Mouse (Mus musculus) limb, embryonic 13.5 days (tissue): Measurements from ENCODE around the gene Crybg2. TPM values are rescaled to one million over a fixed set of nuclear protein-coding genes. Genes with fewer than 3 reads are reported as not detected.

ENCODE experiments used
- ATAC-seq: fragments of 200-750 bp; cut with Nextera tagmentation; 2 replicates; pipeline ENCODE4 v1.8.0; 2017; ENCODE audit warnings: low read depth, moderate number of reproducible peaks, moderate TSS enrichment; ENCODE audit not compliant: low FRiP score
- H3K27ac ChIP-seq: fragments of 300-500 bp; sonication (generic); 2 replicates; pipeline ENCODE4 v1.5.1; 2015; ENCODE audit warnings: inconsistent platforms, mild to moderate bottlenecking, moderate library complexity
- H3K27me3 ChIP-seq: fragments of 300-500 bp; sonication (generic); 2 replicates; pipeline ENCODE4 v1.6.1; 2015; ENCODE audit warnings: mild to moderate bottlenecking, inconsistent platforms
- H3K36me3 ChIP-seq: fragments of 300-500 bp; sonication (generic); 2 replicates; pipeline ENCODE4 v1.6.1; 2015; ENCODE audit warnings: inconsistent platforms, mild to moderate bottlenecking, moderate library complexity
- H3K4me1 ChIP-seq: fragments of 300-500 bp; sonication (generic); 2 replicates; pipeline ENCODE4 v1.6.1; 2015; ENCODE audit warnings: inconsistent platforms
- H3K4me2 ChIP-seq: fragments of 300-500 bp; sonication (generic); replicated peaks from 2 replicates; pipeline ENCODE4 v1.6.1; 2015; ENCODE audit warnings: inconsistent platforms, mild to moderate bottlenecking, moderate library complexity
- H3K4me3 ChIP-seq: fragments of 300-500 bp; sonication (generic); 2 replicates; pipeline ENCODE4 v1.5.1; 2015; ENCODE audit warnings: moderate library complexity, mild to moderate bottlenecking, inconsistent platforms
- H3K9ac ChIP-seq: fragments of 300-500 bp; sonication (generic); 2 replicates; pipeline ENCODE4 v1.6.1; 2015; ENCODE audit warnings: mild to moderate bottlenecking, inconsistent platforms
- H3K9me3 ChIP-seq: fragments of 300-500 bp; sonication (generic); 2 replicates; pipeline ENCODE4 v1.6.1; 2016; ENCODE audit warnings: inconsistent platforms
- WGBS: fragments of 180-500 bp; shearing (Covaris S2); methylation state at CpG from one replicate; pipeline ENCODE4 v1.1.7; 2015; 5-methylcytosine and 5-hydroxymethylcytosine counted together
- polyA plus RNA-seq: library from polyadenylated mRNA; unstranded; fragments of >200 nt; fragmentation: Nextera tagmentation; extraction: Ambion mirVana; gene quantifications from 2 replicates; pipeline ENCODE4 v1.2.1, GENCODE M21; 2015

Crybg2 gene
- polyA plus RNA-seq, 1 experiment from 2014 or later, result 4.9 TPM

GRCm38 (mm10) chr4:134061944-134062446, 1.4 kb downstream of the Crybg2 start:
- no peak for ATAC-seq
- Histone ChIP-seq H3K4me3 (no peak overlapping the region), H3K27ac (no peak overlapping the region), H3K9ac (no peak overlapping the region), H3K36me3 (no peaks in the 10 kb centered on the region), H3K27me3 (peaks cover 67% of the 10 kb centered on the region), H3K4me1 (no peaks in the 10 kb centered on the region), H3K9me3 (no peaks in the 10 kb centered on the region), H3K4me2 (no peak overlapping the region)
- WGBS, result 28% methylated on average over 8 of the region's 8 CpGs

- no peak overlapping the region for H3K9ac ChIP-seq
- no peak overlapping the region for H3K4me2 ChIP-seq
- H3K4me3 ChIP-seq, result no peak overlapping the region
- no peak for ATAC-seq
- H3K9me3 ChIP-seq, result no peaks in the 10 kb centered on the region
- WGBS, result 63% methylated on average over 8 of the region's 8 CpGs
- no peaks in the 10 kb centered on the region for H3K4me1 ChIP-seq
- no peak overlapping the region for H3K27ac ChIP-seq
- no peaks in the 10 kb centered on the region for H3K36me3 ChIP-seq
- peaks cover 70% of the 10 kb centered on the region for H3K27me3 ChIP-seq
These were observed 1.9 kb downstream of the Crybg2 start for GRCm38 (mm10) chr4:134062561-134062960.

GRCm38 (mm10) chr4:134065431-134066004, 4.9 kb downstream of the Crybg2 start:
- peaks cover 54% of the 10 kb centered on the region for H3K27me3 ChIP-seq
- 0 out of 2 replicates have a peak overlapping the region, but pooled peaks have one; percentile 8 for H3K4me3 ChIP-seq
- no peak for ATAC-seq
- 19% methylated on average over 23 of the region's 23 CpGs for WGBS
- H3K4me2 ChIP-seq, result peak overlapping the region; percentile 25
- H3K36me3 ChIP-seq, result no peaks in the 10 kb centered on the region
- H3K9me3 ChIP-seq, result no peaks in the 10 kb centered on the region
- no peaks in the 10 kb centered on the region for H3K4me1 ChIP-seq
- H3K27ac ChIP-seq, result no peak overlapping the region
- H3K9ac ChIP-seq, result 0 out of 2 replicates have a peak overlapping the region, but pooled peaks have one; percentile 31

GRCm38 (mm10) chr4:134067383-134067782, 6.8 kb downstream of the Crybg2 start:
- H3K9ac ChIP-seq, result no peak overlapping the region
- no peak for ATAC-seq
- H3K4me1 ChIP-seq, result no peaks in the 10 kb centered on the region
- no peak overlapping the region for H3K4me3 ChIP-seq
- H3K9me3 ChIP-seq, result no peaks in the 10 kb centered on the region
- H3K4me2 ChIP-seq, result no peak overlapping the region
- peaks cover 36% of the 10 kb centered on the region for H3K27me3 ChIP-seq
- H3K36me3 ChIP-seq, result no peaks in the 10 kb centered on the region
- WGBS, result 88% methylated on average over 8 of the region's 8 CpGs
- no peak overlapping the region for H3K27ac ChIP-seq

GRCm38 (mm10) chr4:134067833-134068544, 7.4 kb downstream of the Crybg2 start:
- Histone ChIP-seq H3K9me3 (no peaks in the 10 kb centered on the region), H3K36me3 (no peaks in the 10 kb centered on the region), H3K27me3 (peaks cover 35% of the 10 kb centered on the region), H3K9ac (no peak overlapping the region), H3K4me1 (no peaks in the 10 kb centered on the region), H3K4me3 (no peak overlapping the region), H3K27ac (no peak overlapping the region), H3K4me2 (no peak overlapping the region)
- no peak for ATAC-seq
- WGBS, result 81% methylated on average over 7 of the region's 7 CpGs

- Histone ChIP-seq H3K9ac (no peak overlapping the region), H3K36me3 (no peaks in the 10 kb centered on the region), H3K4me1 (no peaks in the 10 kb centered on the region), H3K27ac (no peak overlapping the region), H3K4me3 (no peak overlapping the region), H3K27me3 (peaks cover 32% of the 10 kb centered on the region), H3K9me3 (no peaks in the 10 kb centered on the region), H3K4me2 (no peak overlapping the region)
- ATAC-seq, result no peak
- 89% methylated on average over 4 of the region's 4 CpGs for WGBS
These were observed 8.4 kb downstream of the Crybg2 start for GRCm38 (mm10) chr4:134068793-134069580.

- no peak overlapping the region for H3K4me3 ChIP-seq
- 13% methylated on average over 3 of the region's 3 CpGs for WGBS
- no peak for ATAC-seq
- H3K9me3 ChIP-seq, result no peaks in the 10 kb centered on the region
- H3K9ac ChIP-seq, result no peak overlapping the region
- H3K27me3 ChIP-seq, result peaks cover 34% of the 10 kb centered on the region
- no peaks in the 10 kb centered on the region for H3K36me3 ChIP-seq
- H3K4me1 ChIP-seq, result peaks cover 16% of the 10 kb centered on the region; the same call in 1 of the 2 replicates
- H3K4me2 ChIP-seq, result no peak overlapping the region
- no peak overlapping the region for H3K27ac ChIP-seq
These were observed 18.1 kb downstream of the Crybg2 start for GRCm38 (mm10) chr4:134078694-134079093.

GRCm38 (mm10) chr4:134080674-134081073, 20.1 kb downstream of the Crybg2 start:
- Histone ChIP-seq H3K4me3 (no peak overlapping the region), H3K4me1 (peaks cover 16% of the 10 kb centered on the region; the same call in 1 of the 2 replicates)
- WGBS, result 74% methylated on average over 4 of the region's 4 CpGs

GRCm38 (mm10) chr4:134081730-134082386, 21.2 kb downstream of the Crybg2 start:
- Histone ChIP-seq H3K4me1 (peaks cover 16% of the 10 kb centered on the region; the same call in 1 of the 2 replicates), H3K27me3 (peaks cover 34% of the 10 kb centered on the region), H3K9me3 (0 out of 2 replicates have a peak, but pooled peaks cover 3% of the 10 kb centered on the region), H3K36me3 (no peaks in the 10 kb centered on the region), H3K27ac (no peak overlapping the region), H3K4me2 (peak overlapping the region; percentile 84), H3K4me3 (peak overlapping the region; percentile 49), H3K9ac (peak overlapping the region; percentile 51; the same call in 1 of the 2 replicates)
- peak; percentile 85 for ATAC-seq
- WGBS, result under 1% methylated on average over 40 of the region's 41 CpGs

More at GRCm38 (mm10) chr4:134080674-134081073, 20.1 kb downstream of the Crybg2 start:
- Histone ChIP-seq H3K27me3 (peaks cover 34% of the 10 kb centered on the region), H3K36me3 (no peaks in the 10 kb centered on the region), H3K9me3 (0 out of 2 replicates have a peak, but pooled peaks cover 3% of the 10 kb centered on the region), H3K27ac (no peak overlapping the region), H3K4me2 (no peak overlapping the region), H3K9ac (no peak overlapping the region)
- no peak for ATAC-seq

- no peaks in the 10 kb centered on the region for H3K36me3 ChIP-seq
- H3K4me2 ChIP-seq, result peak overlapping the region; percentile 84
- 5% methylated on average over 7 of the region's 7 CpGs for WGBS
- H3K9me3 ChIP-seq, result 0 out of 2 replicates have a peak, but pooled peaks cover 3% of the 10 kb centered on the region
- no peak for ATAC-seq
- no peak overlapping the region for H3K27ac ChIP-seq
- H3K4me1 ChIP-seq, result peaks cover 16% of the 10 kb centered on the region; the same call in 1 of the 2 replicates
- H3K27me3 ChIP-seq, result peaks cover 34% of the 10 kb centered on the region
- H3K4me3 ChIP-seq, result peak overlapping the region; percentile 49
- H3K9ac ChIP-seq, result no peak overlapping the region
These were observed 21.8 kb downstream of the Crybg2 start for GRCm38 (mm10) chr4:134082460-134082859.

GRCm38 (mm10) chr4:134084999-134085398, 24.4 kb downstream of the Crybg2 start:
- Histone ChIP-seq H3K9me3 (0 out of 2 replicates have a peak, but pooled peaks cover 3% of the 10 kb centered on the region), H3K9ac (no peak overlapping the region), H3K27ac (no peak overlapping the region), H3K36me3 (no peaks in the 10 kb centered on the region), H3K4me3 (no peak overlapping the region), H3K27me3 (peaks cover 31% of the 10 kb centered on the region), H3K4me2 (no peak overlapping the region), H3K4me1 (peaks cover 13% of the 10 kb centered on the region; the same call in 1 of the 2 replicates)
- ATAC-seq, result no peak
- WGBS, result 85% methylated on average over 4 of the region's 4 CpGs
